Mouse (Mus musculus) CH12.LX (cell line): Measurements from ENCODE around the gene Stard10.

Experiments used
- CTCF ChIP-seq, 2 experiments: IDR thresholded peaks in 1 of 2; conservative IDR thresholded peaks in 1 of 2; 2 replicates each; pipeline ENCODE4 v1.5.1; 2011 to 2012; ENCODE audit warnings: low read depth in 2 of 2, low read length in 2 of 2, improper control_type of control experiment in 1 of 2, inconsistent platforms in 1 of 2, mild to moderate bottlenecking in 1 of 2, moderate library complexity in 1 of 2
- ELF1 ChIP-seq: IDR thresholded peaks from 2 replicates; pipeline ENCODE4 v1.6.1; 2014; ENCODE audit warnings: low read depth, mild to moderate bottlenecking, inconsistent platforms, low read length, improper control_type of control experiment
- EP300 ChIP-seq: IDR thresholded peaks from 2 replicates; pipeline ENCODE4 v1.6.1; 2011; ENCODE audit warnings: low read length, improper control_type of control experiment
- MEF2A ChIP-seq: IDR thresholded peaks from 2 replicates; pipeline ENCODE4 v1.6.1; 2014; ENCODE audit warnings: low read depth, mild to moderate bottlenecking, inconsistent platforms, low read length, improper control_type of control experiment, borderline replicate concordance
- MXI1 ChIP-seq: IDR thresholded peaks from 2 replicates; pipeline ENCODE4 v1.6.1; 2011; ENCODE audit warnings: mild to moderate bottlenecking, low read depth, low read length, improper control_type of control experiment
- RAD21 ChIP-seq: IDR thresholded peaks from 2 replicates; pipeline ENCODE4 v1.6.1; 2011; ENCODE audit warnings: low read depth, mild to moderate bottlenecking, low read length, improper control_type of control experiment, moderate library complexity
- SIN3A ChIP-seq: IDR thresholded peaks from 2 replicates; pipeline ENCODE4 v1.6.1; 2012; ENCODE audit warnings: low read length, improper control_type of control experiment, inconsistent platforms
- TCF12 ChIP-seq: IDR thresholded peaks from 2 replicates; pipeline ENCODE4 v1.6.1; 2014; ENCODE audit warnings: low read depth, mild to moderate bottlenecking, inconsistent platforms, low read length, improper control_type of control experiment

DNA sequence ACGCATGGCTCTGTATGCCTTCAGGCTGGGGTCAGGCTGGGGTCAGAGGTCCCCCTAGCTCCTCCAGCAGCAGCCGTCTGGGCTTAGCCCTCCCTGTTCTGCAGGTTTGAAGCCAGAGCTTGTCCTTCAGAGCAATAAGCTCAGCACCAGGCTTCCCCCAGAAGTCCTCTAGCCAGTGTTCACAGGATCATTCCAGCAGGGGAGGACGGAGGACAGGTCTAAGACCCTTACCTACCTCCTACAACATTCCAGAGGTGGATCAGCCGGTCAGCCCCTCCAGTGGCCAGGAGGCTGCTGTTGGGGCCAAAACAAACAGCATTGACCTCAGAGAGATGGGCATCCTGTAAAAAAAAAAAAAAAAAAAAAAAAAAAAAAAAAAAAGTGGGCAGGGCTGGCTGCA is 23.7 kb upstream of the Stard10 start:
- no peak for TF ChIP-seq MEF2A
- TF ChIP-seq TCF12: no peak
- no peak for TF ChIP-seq EP300
- no peak for TF ChIP-seq CTCF (conservative IDR thresholded peaks at IDR 0.05 in 1 of 2, IDR thresholded peaks at IDR 0.05 in 1 of 2; ENCODE audit: low read depth in 2 of 2, low read length in 2 of 2)
- no peak for TF ChIP-seq ELF1
- no peak for TF ChIP-seq SIN3A
- no peak for TF ChIP-seq MXI1
- TF ChIP-seq RAD21: no peak
